Mouse (Mus musculus): ENCODE data around the gene Pcbp2. TPM values are rescaled to one million over a fixed set of nuclear protein-coding genes. Genes with fewer than 3 reads are reported as not detected.
A peak's percentile ranks its signal among the peaks of the same experiment; 100 is the strongest.

Pcbp2 gene
- total RNA-seq, 1 experiment, result 377 TPM

DNA sequence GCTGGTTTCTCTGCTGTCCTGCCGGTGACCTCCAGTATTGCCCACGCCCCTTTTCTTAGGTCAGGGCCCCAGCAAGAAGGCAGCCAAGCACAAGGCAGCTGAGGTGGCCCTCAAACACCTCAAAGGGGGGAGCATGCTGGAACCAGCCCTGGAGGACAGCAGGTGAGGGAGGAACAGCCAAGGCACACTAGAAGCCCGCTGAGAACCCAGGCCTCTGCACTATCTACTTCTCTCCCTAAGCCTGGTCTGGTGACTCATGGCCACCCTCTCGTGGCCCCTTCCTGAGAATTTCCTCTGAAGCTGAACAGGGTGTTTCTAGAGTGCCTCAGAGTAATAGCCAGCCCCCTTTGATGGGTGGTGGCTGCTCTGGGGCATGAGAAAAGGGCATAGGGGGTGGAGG lies 50.1 kb downstream of the Pcbp2 start:
- H3K4me3 ChIP-seq (ENCODE audit: insufficient read depth in 1 of 2, low read depth in 1 of 2, low read length in 2 of 2, poor library complexity in 1 of 2, severe bottlenecking in 1 of 2), result no peak overlapping the region
- no peak for DNase-seq (ENCODE audit: low read depth, low spot score)
- no peak overlapping the region for H3K27ac ChIP-seq (ENCODE audit: insufficient read depth, low read depth, low read length, poor library complexity, severe bottlenecking)
- in situ Hi-C loops (cut with MboI; ENCODE audit: low sequenced_read_pairs in 2 of 2, unreplicated experiment in 2 of 2), result no loop called here
- H3K9ac ChIP-seq (ENCODE audit: insufficient read depth, low read depth, low read length, poor library complexity, severe bottlenecking), result no peak overlapping the region
- H3K9me3 ChIP-seq (ENCODE audit: control insufficient read depth, insufficient read depth, low read depth, low read length), result no peaks in the 10 kb centered on the region
- TF ChIP-seq HCFC1 (IDR thresholded peaks at IDR 0.05; ENCODE audit: borderline replicate concordance, insufficient read depth, low read length) (no peak), ZNF384 (IDR thresholded peaks at IDR 0.05; ENCODE audit: low read depth, low read length) (no peak), MAFK (IDR thresholded peaks at IDR 0.05; ENCODE audit: insufficient read depth, low read depth, low read length) (no peak), CHD2 (IDR thresholded peaks at IDR 0.05; ENCODE audit: low read depth, low read length) (no peak), ZC3H11A (IDR thresholded peaks at IDR 0.05; ENCODE audit: borderline replicate concordance, low read depth, low read length) (no peak)
- H3K4me1 ChIP-seq (ENCODE audit: control insufficient read depth in 2 of 2, insufficient read depth in 2 of 2, low read length in 2 of 2, poor library complexity in 1 of 2), result peaks cover 0 to 9% of the 10 kb centered on the region in 2 experiments; a peak in 2 of 4 replicates
- peaks cover 31% of the 10 kb centered on the region for H3K36me3 ChIP-seq (ENCODE audit: control insufficient read depth, insufficient read depth, low read length, poor library complexity, severe bottlenecking)

- Histone ChIP-seq H3K4me3 (ENCODE audit: insufficient read depth in 1 of 2, low read depth in 1 of 2, low read length in 2 of 2, poor library complexity in 1 of 2, severe bottlenecking in 1 of 2) (no peak overlapping the region), H3K36me3 (ENCODE audit: control insufficient read depth, insufficient read depth, low read length, poor library complexity, severe bottlenecking) (peaks cover 31% of the 10 kb centered on the region), H3K9ac (ENCODE audit: insufficient read depth, low read depth, low read length, poor library complexity, severe bottlenecking) (no peak overlapping the region), H3K4me1 (ENCODE audit: control insufficient read depth in 2 of 2, insufficient read depth in 2 of 2, low read length in 2 of 2, poor library complexity in 1 of 2) (peaks cover 0 to 3% of the 10 kb centered on the region in 2 experiments; a peak in 2 of 4 replicates), H3K9me3 (ENCODE audit: control insufficient read depth, insufficient read depth, low read depth, low read length) (no peaks in the 10 kb centered on the region), H3K27ac (ENCODE audit: insufficient read depth, low read depth, low read length, poor library complexity, severe bottlenecking) (no peak overlapping the region)
- TF ChIP-seq CHD2 (IDR thresholded peaks at IDR 0.05; ENCODE audit: low read depth, low read length) (no peak), ZC3H11A (IDR thresholded peaks at IDR 0.05; ENCODE audit: borderline replicate concordance, low read depth, low read length) (no peak), MAFK (IDR thresholded peaks at IDR 0.05; ENCODE audit: insufficient read depth, low read depth, low read length) (no peak), HCFC1 (IDR thresholded peaks at IDR 0.05; ENCODE audit: borderline replicate concordance, insufficient read depth, low read length) (no peak), ZNF384 (IDR thresholded peaks at IDR 0.05; ENCODE audit: low read depth, low read length) (no peak)
- in situ Hi-C loops (cut with MboI; ENCODE audit: low sequenced_read_pairs in 2 of 2, unreplicated experiment in 2 of 2), result no loop called here
- no peak for DNase-seq (ENCODE audit: low read depth, low spot score)
Observed at GRCm38 (mm10) chr15:102521480-102521879, 51.1 kb downstream of the Pcbp2 start.

DNA sequence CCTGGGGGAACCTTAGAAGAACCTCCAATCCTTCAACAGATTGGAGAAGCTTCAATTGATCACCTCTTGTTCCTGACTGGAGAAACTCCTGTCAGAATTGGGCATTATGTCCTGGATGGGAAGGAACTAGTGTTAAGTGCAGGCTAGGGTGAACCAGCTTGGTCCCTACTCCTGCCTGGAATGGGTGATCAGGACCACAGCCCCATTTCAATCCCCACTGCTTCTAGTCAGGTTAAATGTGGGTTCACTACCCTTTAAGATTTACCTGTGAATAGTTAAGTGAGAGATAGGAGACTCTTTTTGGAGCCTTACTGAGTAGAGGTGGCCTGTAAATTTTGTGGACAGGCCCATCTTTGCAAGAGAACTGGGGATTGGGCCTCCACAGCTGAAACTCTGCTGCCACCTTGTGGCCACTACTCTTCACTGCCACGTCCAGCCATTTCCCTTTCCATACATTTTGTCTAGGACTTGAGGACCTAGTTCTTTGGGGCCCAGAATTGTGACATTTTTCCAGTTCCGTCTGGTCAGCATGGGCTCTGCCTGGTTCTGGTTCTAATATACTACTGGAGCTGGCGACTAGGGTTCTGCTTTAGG lies 54.6 kb downstream of the Pcbp2 start, which contains the start of gene Npff:
Gene Npff (minus strand): TSS at position 51 of the 594 bp plus-strand sequence.
- TF ChIP-seq ZC3H11A (IDR thresholded peaks at IDR 0.05; ENCODE audit: borderline replicate concordance, low read depth, low read length) (peak; percentile 74; the same call in 1 of the 2 replicates), HCFC1 (IDR thresholded peaks at IDR 0.05; ENCODE audit: borderline replicate concordance, insufficient read depth, low read length) (no peak), CHD2 (IDR thresholded peaks at IDR 0.05; ENCODE audit: low read depth, low read length) (no peak)
- peak; percentile 68 for DNase-seq (ENCODE audit: low read depth, low spot score)
- no peaks in the 10 kb centered on the region for H3K4me1 ChIP-seq (ENCODE audit: control insufficient read depth in 2 of 2, insufficient read depth in 2 of 2, low read length in 2 of 2, poor library complexity in 1 of 2)
- H3K9ac ChIP-seq (ENCODE audit: insufficient read depth, low read depth, low read length, poor library complexity, severe bottlenecking), result no peak within 1 kb of the TSS
- H3K9me3 ChIP-seq (ENCODE audit: control insufficient read depth, insufficient read depth, low read depth, low read length), result no peaks in the 10 kb centered on the region
- peaks cover 31% of the 10 kb centered on the region for H3K36me3 ChIP-seq (ENCODE audit: control insufficient read depth, insufficient read depth, low read length, poor library complexity, severe bottlenecking)
- no peak within 1 kb of the TSS for H3K4me3 ChIP-seq (ENCODE audit: insufficient read depth in 1 of 2, low read depth in 1 of 2, low read length in 2 of 2, poor library complexity in 1 of 2, severe bottlenecking in 1 of 2)
- in situ Hi-C loops (cut with MboI; ENCODE audit: low sequenced_read_pairs in 2 of 2, unreplicated experiment in 2 of 2), result no loop called here
- no peak within 1 kb of the TSS for H3K27ac ChIP-seq (ENCODE audit: insufficient read depth, low read depth, low read length, poor library complexity, severe bottlenecking)

DNA sequence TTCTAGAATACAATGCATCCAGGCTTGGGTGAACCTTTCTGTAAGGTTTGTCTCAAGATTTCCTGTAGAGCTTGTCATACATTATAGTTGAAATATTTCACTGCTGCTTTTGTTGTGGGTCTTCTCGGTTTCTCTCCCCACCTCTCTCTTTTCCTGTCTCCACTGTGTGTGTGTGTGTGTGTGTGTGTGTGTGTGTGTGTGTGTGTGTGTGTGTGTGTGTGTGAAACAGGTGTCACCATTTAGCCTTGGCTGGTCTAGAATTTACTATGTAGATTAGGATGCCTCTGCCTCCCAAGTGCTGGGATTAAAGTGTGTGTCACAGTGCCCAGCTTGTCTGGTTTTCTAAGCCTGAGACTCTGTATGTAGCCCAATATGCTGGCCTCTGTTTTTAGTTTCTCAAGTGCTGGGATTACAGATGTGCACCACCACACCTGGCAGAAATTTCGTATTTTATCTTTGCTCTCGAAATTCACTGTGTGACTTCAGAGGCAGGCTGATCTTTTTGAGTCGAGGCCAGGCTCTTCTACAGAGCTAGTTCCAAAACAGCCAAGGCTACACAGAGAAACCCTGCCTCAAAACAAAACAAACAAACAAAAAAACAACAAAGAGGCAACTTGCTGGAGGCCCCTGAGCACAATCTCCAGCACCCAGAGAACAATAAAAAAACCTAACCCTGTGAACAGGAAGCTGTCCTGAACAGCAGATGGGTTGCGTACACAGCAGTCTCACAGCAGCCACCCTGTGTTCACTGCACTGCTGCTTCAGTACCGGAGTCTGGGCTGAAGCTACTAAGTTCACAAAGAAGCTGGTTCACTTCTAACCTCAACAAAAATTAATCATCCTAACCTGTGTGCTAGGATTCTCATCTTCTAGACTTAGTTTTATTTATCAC lies 56.0 kb downstream of the Pcbp2 start:
- in situ Hi-C loops (cut with MboI; ENCODE audit: low sequenced_read_pairs in 2 of 2, unreplicated experiment in 2 of 2), result no loop called here
- no peak for DNase-seq (ENCODE audit: low read depth, low spot score)
- TF ChIP-seq CHD2 (IDR thresholded peaks at IDR 0.05; ENCODE audit: low read depth, low read length), result no peak
- TF ChIP-seq MAFK (IDR thresholded peaks at IDR 0.05; ENCODE audit: insufficient read depth, low read depth, low read length), result no peak
- TF ChIP-seq ZC3H11A (IDR thresholded peaks at IDR 0.05; ENCODE audit: borderline replicate concordance, low read depth, low read length), result no peak
- TF ChIP-seq HCFC1 (IDR thresholded peaks at IDR 0.05; ENCODE audit: borderline replicate concordance, insufficient read depth, low read length), result no peak
- no peak for TF ChIP-seq ZNF384 (IDR thresholded peaks at IDR 0.05; ENCODE audit: low read depth, low read length)
- peaks cover 20% of the 10 kb centered on the region for H3K36me3 ChIP-seq (ENCODE audit: control insufficient read depth, insufficient read depth, low read length, poor library complexity, severe bottlenecking)
- no peaks in the 10 kb centered on the region for H3K9me3 ChIP-seq (ENCODE audit: control insufficient read depth, insufficient read depth, low read depth, low read length)
- no peaks in the 10 kb centered on the region for H3K4me1 ChIP-seq (ENCODE audit: control insufficient read depth in 2 of 2, insufficient read depth in 2 of 2, low read length in 2 of 2, poor library complexity in 1 of 2)
- no peak overlapping the region for H3K4me3 ChIP-seq (ENCODE audit: insufficient read depth in 1 of 2, low read depth in 1 of 2, low read length in 2 of 2, poor library complexity in 1 of 2, severe bottlenecking in 1 of 2)
- no peak overlapping the region for H3K9ac ChIP-seq (ENCODE audit: insufficient read depth, low read depth, low read length, poor library complexity, severe bottlenecking)
- no peak overlapping the region for H3K27ac ChIP-seq (ENCODE audit: insufficient read depth, low read depth, low read length, poor library complexity, severe bottlenecking)
